ENCODE assay signal across 9 mouse cellular contexts in the genomic region with DNA sequence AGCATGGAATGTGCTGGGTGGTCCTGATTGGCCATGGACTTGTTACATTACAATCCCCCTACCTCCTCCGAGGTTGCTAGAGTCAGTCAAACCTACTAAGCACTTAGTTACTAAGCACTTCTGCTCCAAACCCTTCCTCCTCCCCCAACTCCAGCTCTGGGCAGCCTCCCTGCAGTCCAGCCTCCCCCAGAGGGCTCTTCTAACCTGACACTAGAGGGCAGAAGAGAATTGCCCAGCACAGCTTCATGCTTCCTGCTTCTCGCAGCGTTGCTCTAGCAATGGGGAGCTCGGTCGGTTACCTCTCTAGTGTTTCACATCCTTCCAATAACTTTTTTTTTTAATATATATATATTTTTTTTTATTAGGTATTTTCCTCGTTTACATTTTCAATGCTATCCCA. TPM values are rescaled to one million over a fixed set of nuclear protein-coding genes. Genes with fewer than 3 reads are reported as not detected.
DNase-seq lines count a peak whose midpoint lies in the region; ATAC-seq lines count a peak whose summit lies in the region.
"Had no signal": no experiment of that assay in that cellular context is flagged by ENCODE, and none has a peak within 500 bp of the region (broad histone marks: within the 10 kb centered on the region; RNA-seq: fewer than 3 reads in every experiment).

No protein-coding gene starts in this region.

- DNase-seq in gastrocnemius, adult 18-20 months (ENCODE audit: low spot score): peak; percentile 66
- no peak for DNase-seq in gastrocnemius, adult 8-10 months (ENCODE audit: low spot score in 2 of 2)
- peak; percentile 91 for DNase-seq in 416B (ENCODE audit: low read depth)
- no peak for DNase-seq in left cerebral cortex, adult 11 months (ENCODE audit: low spot score)
- no peak for DNase-seq in embryonic facial prominence, embryonic 10.5 days (ENCODE audit: low spot score)
- DNase-seq in layer of hippocampus, postnatal 14 days (ENCODE audit: low spot score in 2 of 2): no peak

- H3K4me1 ChIP-seq in embryonic facial prominence, embryonic 10.5 days: peaks cover 50% of the 10 kb centered on the region

- peak; percentile 30; the same call in 1 of the 2 replicates for ATAC-seq in common myeloid progenitor, adult 5-6 weeks (replicated peaks; ENCODE audit: low read depth, poor library complexity, severe bottlenecking)

- H3K36me3 ChIP-seq in macrophage (ENCODE audit: inconsistent target): no peaks in the 10 kb centered on the region
- H3K36me3 ChIP-seq in embryonic facial prominence, embryonic 10.5 days (replicated peaks): no peaks in the 10 kb centered on the region
- H3K36me3 ChIP-seq: embryonic facial prominence, embryonic 15.5 days had no signal

- H3K9me3 ChIP-seq in embryonic facial prominence, embryonic 10.5 days: no peaks in the 10 kb centered on the region
- H3K9me3 ChIP-seq: embryonic facial prominence, embryonic 15.5 days had no signal

- no peak overlapping the region for H3K4me3 ChIP-seq in macrophage (ENCODE audit: inconsistent target)
- no peak overlapping the region for H3K4me3 ChIP-seq in embryonic facial prominence, embryonic 10.5 days
- H3K4me3 ChIP-seq: embryonic facial prominence, embryonic 15.5 days had no signal

- H3K27ac ChIP-seq in macrophage: peak overlapping the region; percentile 36
- H3K27ac ChIP-seq in embryonic facial prominence, embryonic 10.5 days (replicated peaks): no peak overlapping the region

- peaks cover 45% of the 10 kb centered on the region for H3K79me2 ChIP-seq in macrophage (ENCODE audit: inconsistent target)

- WGBS in macrophage (ENCODE audit: missing documents): 7% methylated on average over 5 of the region's 6 CpGs
- WGBS in embryonic facial prominence, embryonic 10.5 days: 70% methylated on average over 6 of the region's 6 CpGs

- no peaks in the 10 kb centered on the region for H3K27me3 ChIP-seq in embryonic facial prominence, embryonic 10.5 days (replicated peaks; ENCODE audit: low read depth, poor library complexity, severe bottlenecking)
- H3K27me3 ChIP-seq: embryonic facial prominence, embryonic 15.5 days had no signal

RNA-seq across cellular contexts. Expression of a gene that starts 39.5 kb away (rescaled TPM):
- 100 to 1,000 TPM; 119 to 121 TPM for total RNA-seq in gastrocnemius, adult 18-20 months (2021)
- total RNA-seq in gastrocnemius, adult 8-10 months (2022): 100 to 1,000 TPM; 104 to 126 (median 123) TPM
- 117 and 166 TPM in 2 replicates for total RNA-seq in common myeloid progenitor, adult 5-6 weeks (2017)
- 1,000 to 10,000 TPM in 1 of 26 experiments, 100 to 1,000 TPM in 24, 10 to 100 TPM in 1; 83.2 to 1,087 (median 200) TPM for total RNA-seq in macrophage (2018; cell fraction: chromatin; rRNA removed)
- total RNA-seq in macrophage (2018; cell fraction: cytosol; rRNA removed): 100 to 1,000 TPM in 5 of 26 experiments, 10 to 100 TPM in 21; 53.9 to 309 (median 75.0) TPM
- 100 to 1,000 TPM in 19 of 26 experiments, 10 to 100 TPM in 7; 79.7 to 456 (median 123) TPM for total RNA-seq in macrophage (2018; cell fraction: nucleus; rRNA removed)
- 58.8 to 94.9 TPM (median 88.9 TPM) in 3 replicates for polyA plus RNA-seq in macrophage (2018)
- polyA plus RNA-seq in embryonic facial prominence, embryonic 10.5 days (2016; fragmentation: Nextera tagmentation; extraction: Ambion mirVana): 22.5 and 25.7 TPM in 2 replicates
- 10 to 100 TPM; 73.0 to 82.7 TPM for total RNA-seq in layer of hippocampus, postnatal 14 days (2021)

Comparison
In these comparisons a context has a peak if more than half of its experiments do, and no peak if none do; other contexts are left out.
1. DNase-seq: peak in gastrocnemius, adult 18-20 months (single experiment) and 416B (single experiment); none in gastrocnemius, adult 8-10 months (0 of 2), left cerebral cortex, adult 11 months (single experiment), embryonic facial prominence, embryonic 10.5 days (single experiment) and layer of hippocampus, postnatal 14 days (0 of 2).